Mouse (Mus musculus) heart, adult 9 months (tissue): ENCODE data around the gene Tmem132c.

Experiments used
- DNase-seq, 2 experiments: peaks; one replicate each; pipeline ENCODE4 v3.0.0; 2022; ENCODE audit warnings: low spot score in 2 of 2

Tmem132c gene

DNA sequence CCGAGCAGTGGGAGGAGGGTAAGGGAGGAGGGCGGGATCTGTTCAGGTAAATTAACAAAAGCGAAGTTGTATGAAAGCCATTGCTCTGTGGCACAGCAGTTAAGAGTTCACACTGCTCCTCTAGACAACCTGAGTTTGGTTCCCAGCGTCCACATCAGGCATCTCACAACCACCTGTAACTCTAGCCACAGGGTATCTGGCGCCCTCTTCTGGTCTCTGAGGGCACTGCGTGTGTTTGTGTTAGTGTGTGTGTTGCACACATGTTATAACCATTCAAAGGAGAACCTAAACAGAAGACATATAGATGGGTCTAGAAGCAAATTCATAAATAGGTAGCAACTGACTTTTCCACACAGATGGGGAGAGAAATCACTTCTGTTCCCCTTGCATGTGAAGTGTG is 245.6 kb downstream of the Tmem132c start:
- no peak for DNase-seq

DNA sequence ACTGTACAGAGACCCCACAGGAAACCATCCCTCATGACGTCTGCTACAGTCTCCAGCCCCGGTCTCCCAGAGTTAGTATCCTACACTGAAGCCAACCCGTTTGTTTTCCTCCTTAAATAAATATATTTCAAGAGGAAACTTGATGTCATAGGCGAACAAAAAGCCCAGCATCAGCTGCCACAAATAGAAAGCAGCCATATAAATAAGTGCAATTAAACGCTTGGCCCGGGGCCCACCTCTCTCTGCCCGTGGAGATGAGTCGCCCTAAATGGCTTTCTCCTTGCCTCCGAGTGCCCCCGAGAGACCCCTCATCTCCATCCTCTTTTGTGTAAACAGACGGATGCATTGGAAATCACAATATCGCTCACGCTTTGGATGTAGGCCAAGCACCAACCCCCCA is 247.1 kb downstream of the Tmem132c start:
- DNase-seq: no peak

GRCm38 (mm10) chr5:127491724-127492123 is 250.1 kb downstream of the Tmem132c start:
- DNase-seq: no peak

DNA sequence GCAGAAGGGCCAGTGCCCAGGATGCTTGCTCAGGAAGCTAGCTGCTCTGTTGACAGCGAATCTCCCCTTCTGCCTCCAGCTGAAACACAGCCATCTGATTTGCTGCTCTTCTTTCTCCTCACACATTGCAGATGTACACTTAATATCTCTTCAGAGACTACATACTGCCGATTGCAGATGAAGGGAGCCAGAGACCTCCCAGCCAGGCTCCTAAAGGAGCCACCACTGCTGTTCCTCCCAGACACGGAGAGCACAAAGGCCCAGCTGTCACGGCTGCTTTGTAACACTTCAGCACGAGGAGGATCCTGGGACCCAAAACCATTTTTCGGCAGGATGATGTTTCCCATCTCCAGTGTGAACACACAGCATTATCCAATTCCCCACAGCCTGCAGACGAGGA is 255.3 kb downstream of the Tmem132c start:
- no peak for DNase-seq

DNA sequence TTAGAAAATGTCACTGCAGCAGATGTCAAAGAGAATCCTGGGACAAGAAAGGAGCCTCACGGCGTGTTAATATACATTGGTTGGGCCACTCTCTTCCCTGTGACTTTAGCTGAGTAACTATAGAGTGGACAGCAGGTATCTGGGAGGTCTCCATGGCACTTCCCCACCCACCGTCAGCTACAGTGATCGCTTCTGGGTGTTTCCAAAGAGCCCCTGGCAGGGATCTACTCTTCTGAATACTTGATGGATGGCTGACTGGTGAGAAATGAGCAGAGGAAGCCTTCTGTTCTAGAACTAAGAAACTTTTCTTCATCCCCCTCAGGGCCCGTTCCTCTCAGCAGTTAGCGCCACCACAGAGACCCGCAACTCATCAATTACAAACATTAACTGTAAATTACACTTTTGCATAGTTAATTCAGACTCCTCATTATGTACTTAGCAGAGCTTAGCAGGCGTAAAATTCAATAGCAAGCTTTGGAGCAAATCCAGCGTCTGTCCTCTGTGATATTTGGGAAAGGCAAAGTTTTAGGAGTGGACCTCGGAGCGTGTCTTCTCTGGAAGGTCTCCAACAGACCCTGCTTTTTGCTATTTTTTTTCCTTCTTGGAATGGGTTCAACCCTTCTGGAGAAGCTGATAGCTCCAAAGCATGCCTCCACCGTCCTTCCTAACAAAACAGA is 257.7 kb downstream of the Tmem132c start:
- no peak for DNase-seq

DNA sequence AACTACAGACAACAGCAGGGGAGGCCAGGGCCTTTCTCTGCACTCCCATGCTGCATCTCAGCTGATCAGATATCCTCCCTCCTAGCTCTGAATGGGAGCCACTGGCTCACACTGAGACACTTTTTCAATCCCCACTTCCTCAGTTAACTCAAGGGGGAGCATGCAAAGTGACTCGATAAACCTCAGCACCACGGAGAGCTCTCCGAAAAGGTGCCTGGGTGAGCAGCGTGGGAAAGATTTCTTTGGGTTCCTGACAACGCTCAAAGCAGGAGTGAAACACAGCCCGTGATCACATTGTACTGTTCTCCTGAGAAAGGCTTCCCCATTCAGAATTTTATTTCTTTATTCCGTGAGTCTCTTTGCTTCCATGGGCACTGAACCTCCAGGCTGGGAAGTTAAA is 261.2 kb downstream of the Tmem132c start:
- no peak for DNase-seq

GRCm38 (mm10) chr5:127505697-127506096 is 264.1 kb downstream of the Tmem132c start:
- DNase-seq: no peak

GRCm38 (mm10) chr5:127511653-127512052 is 270.0 kb downstream of the Tmem132c start:
- no peak for DNase-seq

GRCm38 (mm10) chr5:127515960-127516359 is 274.4 kb downstream of the Tmem132c start:
- DNase-seq: no peak

GRCm38 (mm10) chr5:127522744-127523476 is 281.3 kb downstream of the Tmem132c start:
- DNase-seq: no peak

DNA sequence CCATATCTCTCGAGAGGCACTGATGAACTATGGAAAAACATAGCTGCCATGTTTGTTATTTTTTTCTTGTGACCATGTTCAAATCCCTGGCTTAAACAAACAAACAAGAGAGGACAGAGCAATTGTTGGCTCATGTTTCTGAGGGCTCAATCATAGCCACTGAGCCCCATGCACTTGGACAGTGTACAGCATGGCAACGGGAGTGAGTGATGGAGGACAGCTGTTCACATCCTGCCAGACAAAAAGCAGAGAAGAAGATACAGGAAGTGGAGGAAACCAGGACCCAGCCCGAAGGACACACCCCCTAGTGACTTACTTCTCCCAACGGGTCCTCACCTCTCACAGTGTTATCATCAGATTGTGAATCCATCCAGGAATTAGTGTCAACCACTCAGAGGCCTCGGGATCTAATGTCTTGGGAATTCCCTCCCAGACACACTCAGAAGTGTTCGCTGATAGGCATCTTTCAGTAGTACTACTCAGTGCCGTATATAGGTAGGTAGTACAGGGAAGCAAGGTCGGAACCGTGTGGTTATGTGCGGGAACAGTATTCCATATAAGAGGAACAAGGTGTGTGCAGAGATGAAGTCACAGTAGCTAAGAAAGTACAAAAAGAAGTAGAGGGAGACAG is 285.9 kb downstream of the Tmem132c start:
- DNase-seq: no peak

DNA sequence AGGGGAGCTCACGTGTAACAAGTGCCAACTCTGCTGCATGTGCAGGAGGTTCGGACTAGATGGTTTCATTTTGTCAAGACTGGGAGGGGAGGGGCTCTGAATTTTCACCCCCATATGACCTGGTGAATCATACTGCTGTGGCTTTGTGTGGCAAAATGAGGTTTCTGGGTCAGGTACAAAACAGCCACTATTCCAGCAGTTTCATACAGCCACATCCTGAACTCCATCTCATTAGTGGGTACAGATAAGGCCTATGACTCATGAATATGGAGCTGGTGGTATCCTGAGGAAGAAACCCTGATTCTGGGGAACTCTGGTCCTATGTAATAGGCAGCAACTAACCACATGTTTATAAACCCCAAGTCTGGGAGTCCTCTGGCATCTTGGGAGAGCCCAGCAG is 295.9 kb downstream of the Tmem132c start:
- DNase-seq: no peak

DNA sequence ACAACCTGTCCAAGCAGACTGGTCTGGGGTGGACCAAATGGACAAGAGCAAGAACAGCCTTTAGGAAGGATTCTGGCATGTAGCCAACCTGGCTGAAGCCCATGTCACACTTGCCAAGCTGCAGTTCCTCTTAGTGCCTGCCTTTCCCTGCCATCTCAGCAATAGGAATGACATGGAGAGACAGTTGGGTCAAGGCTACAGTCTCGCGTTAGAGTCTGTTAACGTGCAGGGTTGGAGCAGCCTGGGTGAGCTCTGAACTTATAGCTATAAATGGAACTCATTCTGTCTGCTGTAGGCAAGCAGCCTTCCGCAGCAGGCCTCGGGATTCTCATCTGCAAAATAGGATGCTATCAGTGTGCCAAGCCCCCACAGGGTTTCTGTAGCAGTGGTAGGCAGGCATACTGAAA is 305.0 kb downstream of the Tmem132c start:
- DNase-seq: no peak

DNA sequence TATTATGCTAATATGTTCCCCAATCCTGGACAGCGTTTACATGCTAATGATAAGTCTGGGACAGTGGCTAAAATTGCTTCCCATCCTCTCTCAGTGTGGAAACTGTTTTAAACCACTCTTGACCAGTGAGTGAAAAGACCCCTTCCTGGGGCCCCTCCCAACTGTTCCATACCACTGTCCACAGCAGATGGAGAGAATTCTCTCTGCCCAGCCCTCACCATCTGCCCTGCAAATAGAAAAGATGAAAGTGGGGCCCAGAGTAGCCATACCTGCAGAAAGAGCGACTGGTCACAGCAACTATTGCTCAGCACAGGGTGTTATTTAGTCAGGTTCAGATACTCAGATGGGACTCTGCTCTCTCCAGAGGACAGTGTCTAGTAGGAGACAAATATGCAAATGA is 306.5 kb downstream of the Tmem132c start:
- DNase-seq: no peak

DNA sequence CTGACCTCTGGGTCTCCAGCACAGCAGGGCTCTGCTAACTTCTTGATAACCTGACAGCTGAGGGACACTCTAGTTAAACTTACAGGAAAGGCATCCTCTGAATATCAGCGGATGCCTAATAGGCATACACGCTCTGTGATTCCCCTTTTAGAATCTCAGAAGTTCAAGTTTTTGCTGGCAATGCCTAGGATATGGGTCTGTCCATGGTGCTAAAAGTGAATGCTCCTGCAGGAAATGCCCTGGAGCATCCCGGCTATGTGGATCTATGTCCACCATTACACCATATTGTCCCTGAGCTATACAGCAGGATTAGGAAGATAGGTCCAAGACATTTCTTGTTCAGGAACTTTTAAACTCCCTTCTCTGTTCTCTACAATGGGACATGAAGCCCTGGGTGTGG is 319.5 kb downstream of the Tmem132c start:
- no peak for DNase-seq

DNA sequence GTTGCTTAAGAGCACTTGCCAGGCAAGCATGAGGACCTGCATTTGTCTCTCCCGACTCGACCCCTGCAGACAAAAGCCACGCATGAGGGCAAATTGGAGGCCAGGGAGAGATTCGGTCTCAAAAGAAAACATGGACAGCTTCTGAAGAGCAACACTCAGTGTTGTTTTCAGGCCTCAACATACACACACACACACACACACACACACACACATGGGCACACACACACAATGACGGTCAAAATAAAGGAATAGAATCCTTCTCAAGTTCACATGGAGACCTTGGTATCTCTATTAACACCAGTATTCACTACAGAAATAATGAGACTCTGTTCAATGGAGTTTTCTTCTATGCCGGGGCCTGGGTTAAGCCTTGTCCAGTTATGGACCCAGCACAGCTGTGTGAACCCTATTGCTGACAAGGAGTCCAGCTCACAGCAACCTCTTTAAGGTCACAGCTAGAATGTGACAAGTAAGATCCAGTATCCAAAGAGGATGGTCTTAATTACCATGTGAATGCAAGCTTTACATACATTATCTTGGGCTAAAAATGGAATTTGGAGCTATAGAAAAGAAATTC is 325.6 kb downstream of the Tmem132c start:
- DNase-seq: no peak

DNA sequence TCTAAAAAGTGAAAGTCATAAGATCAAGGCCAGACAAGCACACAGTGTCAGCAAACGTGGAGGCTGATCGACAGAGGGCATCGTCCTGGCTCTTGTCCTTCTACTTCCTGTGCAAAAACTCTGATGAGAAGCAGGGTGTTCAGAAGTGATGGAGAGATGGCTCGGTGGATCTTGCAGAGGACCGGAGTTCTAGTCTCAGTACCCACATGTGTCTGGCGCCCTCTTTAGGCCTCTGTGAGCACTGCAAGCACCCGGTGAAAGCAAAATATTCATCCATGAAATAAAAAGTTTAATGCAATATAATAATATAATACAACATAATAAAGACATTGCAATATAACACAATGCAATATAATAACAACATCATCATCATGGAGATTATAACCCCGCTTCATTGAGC is 335.8 kb downstream of the Tmem132c start:
- no peak for DNase-seq

DNA sequence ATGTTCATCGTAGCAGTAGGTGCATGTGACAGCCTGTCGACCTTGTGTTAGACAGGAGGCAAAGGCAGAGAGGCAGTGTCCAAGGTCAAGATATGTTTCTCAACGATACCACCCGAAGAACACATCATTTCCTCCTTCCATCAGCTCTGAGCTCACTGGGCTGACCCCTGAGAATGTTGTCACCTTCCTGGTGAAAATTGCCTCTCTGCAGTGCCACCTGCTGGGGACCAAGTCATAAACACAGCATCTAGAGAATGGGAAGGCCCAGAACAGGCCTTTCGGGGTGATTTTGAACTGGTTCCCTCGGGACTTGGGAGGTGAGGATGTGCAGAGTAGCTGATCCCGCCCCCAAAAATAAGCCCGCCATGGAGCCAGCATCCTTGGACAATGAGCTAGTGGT is 342.1 kb downstream of the Tmem132c start:
- no peak for DNase-seq

DNA sequence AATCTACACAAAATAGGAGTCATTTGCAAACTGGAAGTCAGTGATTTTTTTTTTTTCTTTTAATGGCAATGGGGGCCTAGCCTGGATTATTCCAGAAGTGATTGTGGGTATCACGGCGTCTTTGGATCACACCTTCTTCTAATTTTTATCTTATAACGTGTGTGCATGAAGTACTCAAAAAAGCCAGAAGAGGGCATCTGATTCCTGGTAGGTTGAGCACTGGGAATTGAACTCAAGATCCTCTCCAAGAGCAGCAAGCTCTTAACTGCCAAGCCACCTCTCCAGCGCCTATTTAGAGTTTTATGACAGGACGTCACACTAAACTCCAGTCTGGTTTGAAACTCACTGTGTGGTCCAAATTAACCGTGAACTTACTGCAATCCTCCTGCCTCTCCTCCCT is 346.2 kb downstream of the Tmem132c start:
- DNase-seq: no peak

- DNase-seq: no peak
Measured at GRCm38 (mm10) chr5:127592406-127592805, 350.8 kb downstream of the Tmem132c start.

GRCm38 (mm10) chr5:127592854-127593253 is 351.2 kb downstream of the Tmem132c start:
- DNase-seq: no peak

DNA sequence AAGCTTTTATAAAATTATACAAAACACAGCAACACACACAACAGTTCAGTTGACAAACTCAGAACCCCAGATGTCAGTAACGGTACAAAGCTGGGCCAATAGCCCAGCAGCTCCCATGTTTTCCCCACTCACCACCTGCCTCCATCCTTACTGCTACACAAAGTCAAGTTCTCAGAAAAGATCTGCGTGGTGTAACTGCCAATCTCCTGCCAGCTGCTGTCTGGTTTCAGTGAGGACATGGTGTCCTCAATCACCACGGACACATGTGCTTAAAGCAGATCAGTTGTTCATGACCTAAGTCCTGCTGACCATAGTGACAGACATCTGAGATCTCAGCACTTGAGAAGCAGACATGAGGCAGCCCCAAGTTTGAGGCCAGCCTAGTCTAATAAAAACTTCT is 354.1 kb downstream of the Tmem132c start:
- no peak for DNase-seq

DNA sequence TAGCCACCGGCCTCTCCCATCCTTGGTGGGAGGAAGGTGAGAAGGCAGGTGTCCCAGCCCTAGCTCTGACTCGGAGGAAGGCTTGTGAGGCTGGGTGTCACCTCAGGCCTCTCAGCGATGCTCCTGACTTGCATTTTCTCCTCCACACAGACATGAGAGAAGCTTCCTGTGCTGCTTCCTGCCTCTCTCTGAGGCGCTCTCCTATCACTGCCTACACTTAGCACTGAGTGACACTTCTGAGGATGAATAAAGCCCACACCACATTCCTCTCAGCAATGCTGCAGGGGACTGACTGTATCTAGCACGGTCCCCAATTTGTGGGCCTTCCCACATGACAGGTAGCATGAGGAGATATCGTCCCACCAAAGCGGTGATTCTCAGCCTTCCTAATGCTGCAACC is 355.3 kb downstream of the Tmem132c start:
- no peak for DNase-seq
